Mouse (Mus musculus) B cell, adult 67 days (primary cell): ENCODE data around the gene Gm8232. TPM values are rescaled to one million over a fixed set of nuclear protein-coding genes. Genes with fewer than 3 reads are reported as not detected.

Experiments
- total RNA-seq, 2 experiments: library from RNA; stranded (reverse); gene quantifications; 4 replicates each; pipeline ENCODE4 v1.2.4; 2023

Gm8232 gene
- not detected for total RNA-seq

DNA sequence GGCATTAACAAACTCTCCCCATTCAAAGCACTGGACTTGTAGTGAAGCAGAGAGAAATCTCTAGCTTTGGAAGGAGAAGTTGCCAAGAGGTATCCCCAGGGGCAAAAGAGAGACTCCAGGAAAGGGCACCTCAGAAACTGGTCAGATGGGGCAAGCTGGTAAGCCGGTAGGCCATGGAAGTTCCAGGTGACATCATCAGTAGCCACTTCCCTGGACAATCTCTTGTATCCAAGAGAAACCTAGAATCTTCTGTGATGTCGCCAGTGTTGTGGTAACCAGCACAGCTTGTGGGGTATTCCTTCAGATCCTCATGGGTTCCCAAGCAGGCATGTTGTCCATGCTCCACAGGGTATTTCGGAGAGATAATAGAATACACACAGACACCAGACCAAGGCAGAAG, at the start of gene Gm8232:
Gm8232 (plus strand) TSS at position 301 of the 400 bp plus-strand sequence.

DNA sequence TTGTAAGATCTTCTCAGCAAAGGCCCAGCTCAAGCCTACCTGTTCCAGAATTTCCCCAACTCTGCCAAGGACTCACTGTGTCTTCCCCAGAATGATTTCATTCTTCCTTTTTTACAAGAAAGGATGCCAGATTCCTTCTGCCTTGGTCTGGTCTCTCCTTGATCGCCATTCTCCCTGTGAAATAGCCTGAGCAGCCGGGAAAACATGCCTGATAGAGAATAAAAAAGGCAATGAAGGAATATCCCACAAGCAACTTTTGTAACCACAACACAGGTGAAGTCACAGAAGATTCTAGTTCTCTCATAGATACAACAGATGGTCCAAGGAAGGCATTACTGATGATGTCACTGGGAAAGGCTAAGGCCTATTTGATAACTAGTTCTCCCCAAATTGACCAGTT, 22.8 kb upstream of the Gm8232 start, which contains the start of gene Gm3371:
Gm3371 (minus strand) TSS at position 101 of the 400 bp plus-strand sequence.

Other genes with a start within 250 kb of the Gm8232 start
- not detected for gene Gm8212, start 236.0 kb upstream of the Gm8232 start, total RNA-seq
- gene 4930503E14Rik, start 220.4 kb upstream of the Gm8232 start, total RNA-seq, result not detected
- not detected for gene Gm8220, start 148.1 kb upstream of the Gm8232 start, total RNA-seq
- not detected for gene Gm5930, start 95.1 kb upstream of the Gm8232 start, total RNA-seq
- not detected for gene Gm8229, start 68.3 kb upstream of the Gm8232 start, total RNA-seq
- not detected for gene Gm3371, start 22.9 kb upstream of the Gm8232 start, total RNA-seq
- not detected for gene BC061237, start 58.8 kb downstream of the Gm8232 start, total RNA-seq
- gene Gm17093, start 84.6 kb downstream of the Gm8232 start, total RNA-seq, result not detected
- not detected for gene Gm8247, start 149.5 kb downstream of the Gm8232 start, total RNA-seq
- not detected for gene Gm5624, start 194.3 kb downstream of the Gm8232 start, total RNA-seq